Mouse (Mus musculus) lung, adult 2 months (tissue): Measurements from ENCODE around the gene Gm9040.

Experiments
- CTCF ChIP-seq: fragments of 200-500 bp; IDR thresholded peaks from 2 replicates; pipeline ENCODE4 v1.5.1; 2011; ENCODE audit warnings: mild to moderate bottlenecking, low read length, control low read depth; ENCODE audit not compliant: insufficient read depth
- POLR2A ChIP-seq: fragments of 200-500 bp; IDR thresholded peaks from 2 replicates; pipeline ENCODE4 v1.6.1; 2011; ENCODE audit warnings: low read depth, mild to moderate bottlenecking, control low read depth, low read length, borderline replicate concordance; ENCODE audit errors: extremely low read depth

DNA sequence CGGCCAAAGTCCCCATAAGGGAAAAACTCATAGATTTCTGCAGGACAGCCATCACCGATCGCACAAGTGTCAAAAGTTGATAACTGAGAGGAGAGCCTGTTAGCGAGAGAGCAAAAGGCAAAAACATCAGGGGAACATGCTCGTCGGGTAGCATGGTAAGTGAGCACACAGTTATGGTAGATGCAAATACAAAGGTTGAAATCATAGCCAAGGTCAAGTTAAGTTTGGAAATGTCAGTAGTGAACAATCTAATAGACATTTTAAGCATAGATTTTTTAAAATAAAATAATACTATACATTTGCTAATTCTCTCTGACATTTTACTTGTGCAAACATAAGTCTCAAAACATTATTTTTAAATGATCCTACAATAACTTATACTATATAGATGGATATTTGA, 31.8 kb downstream of the Gm9040 start, which contains the start of gene Iltifb:
- TF ChIP-seq CTCF (no peak), POLR2A (no peak)
